In genomic region chr11:116852891-116853511, GRCm38 (mm10) we compare ENCODE assay signal across 8 mouse cellular contexts. TPM values are rescaled to one million over a fixed set of nuclear protein-coding genes. Genes with fewer than 3 reads are reported as not detected.
DNase-seq lines count a peak whose midpoint lies in the region; ATAC-seq and TF ChIP-seq lines count a peak whose summit lies in the region.

Srsf2 (minus strand) TSS chr11:116853094.

- peak within 1 kb of the TSS; percentile 99 for H3K27ac ChIP-seq in forebrain, postnatal 0 days (ENCODE audit: low read depth, low read length)
- peak within 1 kb of the TSS; percentile 100 for H3K27ac ChIP-seq in lung, embryonic 16.5 days (ENCODE audit: low read length)

- H3K4me3 ChIP-seq in G1E (ENCODE audit: low read depth, low read length) = peak within 1 kb of the TSS; percentile 99
- peak within 1 kb of the TSS; percentile 99 for H3K4me3 ChIP-seq in forebrain, postnatal 0 days (ENCODE audit: low read depth, low read length)
- peak within 1 kb of the TSS; percentile 97 for H3K4me3 ChIP-seq in lung, embryonic 16.5 days (ENCODE audit: low read length)

- no peak for TF ChIP-seq CTCF in G1E (IDR thresholded peaks at IDR 0.05; ENCODE audit: low read depth, low read length)
- TF ChIP-seq CTCF in forebrain, postnatal 0 days (IDR thresholded peaks at IDR 0.05; ENCODE audit: low read depth) = no peak

- peak within 1 kb of the TSS; percentile 76 for H3K4me2 ChIP-seq in forebrain, postnatal 0 days (ENCODE audit: low read depth)
- H3K4me2 ChIP-seq in lung, embryonic 16.5 days (ENCODE audit: low read depth, low read length) = peak within 1 kb of the TSS; percentile 80

- ATAC-seq in G1E (ENCODE audit: extremely low read depth, insufficient number of reproducible peaks, low FRiP score, poor library complexity, severe bottlenecking) = peak; percentile 82
- peak; percentile 88 for ATAC-seq in forebrain, postnatal 0 days
- ATAC-seq in lung, embryonic 16.5 days (ENCODE audit: low read depth) = peak; percentile 90

- H3K4me1 ChIP-seq in G1E (ENCODE audit: insufficient read depth, low read depth, low read length) = peaks cover 29% of the 10 kb centered on the region
- peaks cover 20% of the 10 kb centered on the region for H3K4me1 ChIP-seq in forebrain, postnatal 0 days (ENCODE audit: insufficient read depth)
- H3K4me1 ChIP-seq in lung, embryonic 16.5 days (replicated peaks; ENCODE audit: control insufficient read depth, insufficient read depth, low read length) = peaks cover 18% of the 10 kb centered on the region

- H3K9me3 ChIP-seq in G1E (replicated peaks) = no peaks in the 10 kb centered on the region
- no peaks in the 10 kb centered on the region for H3K9me3 ChIP-seq in forebrain, postnatal 0 days (ENCODE audit: low read length)
- H3K9me3 ChIP-seq in lung, embryonic 16.5 days (ENCODE audit: control insufficient read depth, low read length) = no peaks in the 10 kb centered on the region

- H3K36me3 ChIP-seq in G1E (replicated peaks) = peaks cover 51% of the 10 kb centered on the region
- peaks cover 9% of the 10 kb centered on the region for H3K36me3 ChIP-seq in forebrain, postnatal 0 days (ENCODE audit: insufficient read depth)
- peaks cover 24% of the 10 kb centered on the region for H3K36me3 ChIP-seq in lung, embryonic 16.5 days (ENCODE audit: control insufficient read depth, insufficient read depth, low read length)

- peak; percentile 93 for DNase-seq in G1E (ENCODE audit: low spot score)
- peak; percentile 91 to 98 for DNase-seq in cerebellum, adult 18-20 months
- peak; percentile 99 for DNase-seq in forebrain, postnatal 0 days
- peak; percentile 98 for DNase-seq in heart, postnatal 4 days
- DNase-seq in layer of hippocampus, adult 9-10 months (ENCODE audit: low spot score) = peak; percentile 93
- peak; percentile 97 for DNase-seq in ovary, postnatal 10 days (ENCODE audit: low spot score)
- DNase-seq in thymus, postnatal 10 days (ENCODE audit: low spot score in 2 of 2) = peak; percentile 95 to 98

- H3K9ac ChIP-seq in forebrain, postnatal 0 days = peak within 1 kb of the TSS; percentile 95
- H3K9ac ChIP-seq in lung, embryonic 16.5 days (ENCODE audit: low read length) = peak within 1 kb of the TSS; percentile 98

- no peaks in the 10 kb centered on the region for H3K27me3 ChIP-seq in G1E (ENCODE audit: insufficient read depth, low read length)
- H3K27me3 ChIP-seq in forebrain, postnatal 0 days (ENCODE audit: insufficient read depth, low read length) = no peaks in the 10 kb centered on the region
- H3K27me3 ChIP-seq in lung, embryonic 16.5 days (ENCODE audit: control insufficient read depth, insufficient read depth, low read depth, low read length) = no peaks in the 10 kb centered on the region

- WGBS in forebrain, postnatal 0 days = under 1% methylated on average over 59 of the region's 74 CpGs
- under 1% methylated on average over 53 of the region's 74 CpGs for WGBS in lung, embryonic 16.5 days

RNA-seq across cellular contexts. Expression of gene Srsf2, which starts in this region (rescaled TPM):
- 786 and 910 TPM in 2 replicates for total RNA-seq in G1E (2014; fragmentation: Nextera tagmentation)
- total RNA-seq in G1E (2017) = 484 and 801 TPM in 2 replicates
- polyA plus RNA-seq in G1E (2012) = 1,600 and 2,011 TPM in 2 replicates
- 249 and 262 TPM in 2 replicates for total RNA-seq in forebrain, postnatal 0 days (2014; rRNA removed)
- 477 and 486 TPM in 2 replicates for polyA plus RNA-seq in forebrain, postnatal 0 days (2015; fragmentation: Nextera tagmentation; extraction: Ambion mirVana)
- total RNA-seq in heart, postnatal 4 days (2021) = 100 to 1,000 TPM; 269 to 299 TPM
- 661 and 761 TPM in 2 replicates for polyA plus RNA-seq in lung, embryonic 16.5 days (2015; fragmentation: Nextera tagmentation; extraction: Ambion mirVana)

Comparison
In these comparisons a context has a peak if more than half of its experiments do, and no peak if none do; other contexts are left out.
1. Peak in every context shown above with its lines: DNase-seq, ATAC-seq, H3K4me3 ChIP-seq and H3K27ac ChIP-seq.